Mouse (Mus musculus) right cerebral cortex, postnatal 14 days (tissue): ENCODE results near the gene 1700001C02Rik.

ENCODE experiments used
- DNase-seq: peaks from one replicate; pipeline ENCODE4 v3.0.0; 2022

The 1700001C02Rik gene

GRCm38 (mm10) chr5:30496821-30497220 lies 31.0 kb downstream of the 1700001C02Rik start:
- no peak for DNase-seq

DNA sequence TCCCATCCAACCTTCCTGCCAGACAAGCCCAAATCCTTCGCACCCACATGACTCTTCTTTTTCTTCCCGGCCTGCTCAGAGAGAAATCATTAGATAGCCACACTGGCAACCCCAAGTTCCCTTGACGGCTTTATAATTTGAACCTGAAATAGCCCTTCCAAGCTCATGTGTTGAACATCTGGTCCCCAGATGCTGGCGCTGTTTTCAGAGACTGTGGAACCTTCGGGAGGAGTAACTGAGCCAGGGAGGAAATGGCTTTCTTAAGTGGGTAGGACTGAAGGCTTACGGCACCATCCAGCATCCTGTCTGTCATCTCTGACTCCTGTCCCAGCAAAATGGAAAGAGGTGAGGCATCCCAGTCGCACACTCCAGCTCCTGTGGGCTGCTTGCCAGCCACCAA lies 31.5 kb downstream of the 1700001C02Rik start:
- no peak for DNase-seq

DNA sequence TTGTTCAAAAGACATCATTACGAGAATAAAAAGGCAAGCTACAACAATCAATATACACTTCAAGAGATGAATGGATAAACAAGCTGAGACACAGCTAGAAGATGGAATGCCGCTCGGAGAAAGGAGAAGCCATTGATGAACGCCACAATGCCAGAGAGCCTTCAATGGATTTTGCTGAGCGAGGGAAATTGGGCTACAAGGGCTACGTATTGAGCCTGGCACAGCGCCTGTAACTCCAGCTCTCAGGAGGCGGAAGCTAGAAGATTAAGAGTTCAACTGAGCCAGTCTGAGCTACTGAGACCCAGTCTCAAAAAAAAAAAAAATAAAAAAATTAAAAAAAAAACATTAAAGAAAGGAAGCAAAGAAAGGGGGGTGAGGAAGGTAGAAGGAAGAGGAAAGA lies 47.3 kb downstream of the 1700001C02Rik start:
- DNase-seq: no peak

DNA sequence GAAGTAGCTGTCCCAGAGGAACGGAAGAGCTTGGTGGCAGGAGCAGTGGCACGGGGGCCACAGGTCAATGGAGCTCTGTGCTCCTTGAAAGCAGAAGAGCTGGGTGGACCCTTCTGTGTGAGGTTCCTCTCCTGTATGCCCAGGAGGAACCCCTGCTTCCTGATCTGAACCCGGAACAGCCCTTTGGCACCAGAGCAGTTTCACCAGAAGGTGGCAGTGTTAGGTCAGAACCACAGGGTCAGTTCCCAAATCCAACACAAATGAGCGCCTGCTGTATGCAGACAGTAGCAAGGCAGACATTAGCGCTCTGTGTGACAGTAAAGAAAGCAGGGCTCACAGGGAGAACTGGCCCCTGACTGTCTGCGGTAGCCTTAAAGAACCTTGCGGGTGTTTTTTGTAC lies 50.5 kb downstream of the 1700001C02Rik start:
- DNase-seq: peak; percentile 31

- no peak for DNase-seq
Observed at GRCm38 (mm10) chr5:30518108-30518507, 52.3 kb downstream of the 1700001C02Rik start.

- DNase-seq: no peak
Observed at GRCm38 (mm10) chr5:30518547-30518946, 52.7 kb downstream of the 1700001C02Rik start.

- DNase-seq: no peak
Observed at GRCm38 (mm10) chr5:30519494-30519893, 53.6 kb downstream of the 1700001C02Rik start.

- no peak for DNase-seq
Observed at GRCm38 (mm10) chr5:30520214-30520732, 54.4 kb downstream of the 1700001C02Rik start.

- no peak for DNase-seq
Observed at GRCm38 (mm10) chr5:30522406-30522805, 56.6 kb downstream of the 1700001C02Rik start.

DNA sequence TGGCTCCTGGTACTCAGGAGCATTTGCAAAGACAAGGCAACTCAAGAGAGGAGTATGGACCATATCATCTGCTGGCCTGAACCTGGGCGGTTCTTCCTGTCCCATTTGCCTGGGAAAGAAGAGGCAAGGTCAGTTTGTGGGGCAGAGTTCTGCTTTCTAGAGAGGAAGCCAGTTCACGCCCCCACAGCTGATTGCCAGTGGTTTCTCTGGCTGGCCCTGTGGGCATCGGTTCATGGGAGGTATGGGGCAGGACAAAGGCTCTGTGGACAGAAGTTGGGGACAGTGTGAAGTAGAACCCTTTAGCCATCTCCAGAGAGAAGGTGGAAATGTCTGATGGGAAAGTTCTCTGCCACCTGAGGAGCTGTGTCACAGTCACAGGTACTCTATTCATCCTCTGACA lies 57.3 kb downstream of the 1700001C02Rik start:
- no peak for DNase-seq

DNA sequence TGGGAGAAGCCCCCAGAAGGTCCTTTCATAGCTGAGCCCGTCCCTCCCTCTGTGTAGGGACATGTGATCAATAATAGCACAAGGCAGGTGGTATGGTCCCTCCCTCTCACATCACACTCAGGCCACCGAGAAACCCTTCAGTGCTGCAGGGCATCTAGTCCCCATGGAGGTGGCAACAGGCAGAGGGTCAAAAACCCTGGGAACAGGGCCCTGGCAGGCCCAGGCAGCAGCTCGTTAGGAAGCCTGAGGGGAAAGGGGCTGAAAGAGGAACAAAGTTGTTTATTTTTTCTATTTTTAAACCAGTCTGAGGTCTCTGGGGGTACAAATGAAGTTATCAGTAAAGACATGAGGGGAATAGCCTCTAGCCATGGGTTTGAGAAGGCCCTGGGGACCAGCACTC lies 58.4 kb downstream of the 1700001C02Rik start:
- no peak for DNase-seq

DNA sequence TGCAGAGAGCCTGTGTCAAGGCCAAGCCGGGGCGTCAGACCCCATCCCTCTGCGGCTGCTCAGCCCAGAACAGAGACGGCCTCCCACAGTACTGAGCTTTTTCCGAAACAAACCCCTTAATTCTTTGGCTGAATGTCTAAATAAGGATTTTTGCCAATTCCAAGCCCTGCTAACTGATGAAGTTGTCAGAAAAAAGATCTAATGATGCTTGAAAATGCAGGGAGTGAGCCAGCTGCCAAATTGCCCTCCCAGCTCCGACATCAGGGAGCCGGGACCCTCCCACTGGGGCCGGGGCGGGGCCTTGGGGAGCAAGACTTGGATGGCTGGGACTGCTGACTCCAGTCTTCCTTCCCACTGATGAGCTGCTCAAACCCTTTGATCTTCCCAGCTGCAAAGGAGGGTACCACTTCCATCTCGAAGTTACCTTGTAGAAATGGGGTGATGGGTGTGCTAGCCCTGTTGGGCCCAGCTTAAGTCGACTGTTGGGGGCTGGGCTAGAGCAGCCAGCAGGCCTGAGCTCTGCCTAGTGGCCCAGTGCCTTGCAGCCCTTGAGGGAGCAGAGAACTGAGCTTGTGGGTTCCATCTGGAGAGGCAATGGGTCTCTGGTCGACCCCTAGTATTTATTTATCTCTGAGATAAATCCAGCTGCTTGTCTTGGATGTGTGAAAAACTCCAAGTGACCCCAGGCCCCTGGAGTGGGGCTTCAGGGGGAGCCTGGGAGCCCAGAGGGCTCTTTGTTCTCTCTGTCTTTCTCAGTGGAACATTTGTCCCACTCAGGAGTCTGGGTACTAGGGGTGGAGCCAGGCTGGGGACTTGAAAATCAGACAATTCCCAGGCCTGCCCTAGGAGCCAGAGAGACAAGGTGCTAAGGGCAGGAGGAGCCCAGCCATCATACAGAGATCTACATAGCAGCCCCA lies 60.3 kb downstream of the 1700001C02Rik start:
- DNase-seq: no peak

- no peak for DNase-seq
Observed at GRCm38 (mm10) chr5:30527129-30527528, 61.3 kb downstream of the 1700001C02Rik start.

DNA sequence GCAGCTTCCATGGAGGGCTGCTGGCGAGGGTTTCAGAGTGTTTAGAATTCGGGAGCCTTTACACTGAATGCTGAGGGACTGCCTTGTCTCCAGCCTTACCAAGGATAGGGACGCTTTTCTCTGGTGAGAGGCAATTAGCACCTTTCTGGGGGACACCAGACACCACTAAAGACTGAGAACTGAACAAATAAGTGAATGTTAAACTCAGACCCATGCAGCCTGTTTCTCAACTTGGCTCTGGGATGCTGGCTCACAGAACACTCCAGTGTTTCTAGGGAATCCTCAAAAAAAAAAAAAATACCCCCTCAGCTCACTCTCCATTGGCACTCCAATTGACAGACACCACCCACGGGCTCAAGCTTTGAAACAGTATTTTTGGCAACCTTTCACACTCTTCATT lies 63.1 kb downstream of the 1700001C02Rik start:
- no peak for DNase-seq
